Mouse (Mus musculus) embryonic stem cell, embryonic (primary cell): ENCODE results near the gene Fyn.

Source experiments
- CTCF ChIA-PET, 4 experiments: fragments of 300-600 bp in 2 of 4; fragments of 350-600 bp in 2 of 4; sonication (Branson Sonifier 250); formaldehyde crosslinking; loops; one replicate each; lab custom pipeline; 2022; ENCODE audit warnings: inconsistent platforms in 2 of 4; lab: Charles Lee
- POLR2A ChIA-PET, 4 experiments: fragments of 300-600 bp in 2 of 4; fragments of 350-600 bp in 2 of 4; sonication (Branson Sonifier 250); formaldehyde crosslinking; loops; one replicate each; lab custom pipeline; 2022; ENCODE audit warnings: antibody characterized with exemption in 4 of 4, inconsistent platforms in 1 of 4; lab: Charles Lee

Gene Fyn

GRCm38 (mm10) chr10:39471040-39471713 is 102.5 kb downstream of the Fyn start:
- POLR2A ChIA-PET, result interaction anchor here (0.6 to 1.2 kb wide), 10 partner anchors 9 to 671 kb away, joined by 3 to 5 read pairs (median 3); partner anchors contain the start of gene Rev3l (in 1 of the 4)
- CTCF ChIA-PET, result no interaction called here

GRCm38 (mm10) chr10:39471714-39472531 is 103.3 kb downstream of the Fyn start:
- ChIA-PET CTCF (interaction anchor here in 1 of 4 experiments (0.7 kb wide), 1 partner anchor 13 kb away, joined by 3 read pairs; no protein-coding TSS in a partner anchor), POLR2A (interaction anchor here in 2 of 4 experiments (0.6 to 1.2 kb wide), 4 partner anchors 10 to 209 kb away, joined by 3 to 5 read pairs (median 4); no protein-coding TSS in a partner anchor)

GRCm38 (mm10) chr10:39472923-39473322 is 104.3 kb downstream of the Fyn start:
- POLR2A ChIA-PET, result interaction anchor here in 1 of 4 experiments (1.3 kb wide), 1 partner anchor 10 kb away, joined by 5 read pairs; no protein-coding TSS in a partner anchor
- CTCF ChIA-PET, result no interaction called here

GRCm38 (mm10) chr10:39479361-39479760 is 110.7 kb downstream of the Fyn start:
- CTCF ChIA-PET, result no interaction called here

GRCm38 (mm10) chr10:39484382-39484826 is 115.7 kb downstream of the Fyn start:
- ChIA-PET CTCF (interaction anchor here in 1 of 4 experiments (0.6 kb wide), 1 partner anchor 40 kb away, joined by 5 read pairs; no protein-coding TSS in a partner anchor), POLR2A (interaction anchor here in 1 of 4 experiments (1.0 to 1.1 kb wide), 2 partner anchors 19 to 45 kb away, joined by 3 read pairs; no protein-coding TSS in a partner anchor)

More at GRCm38 (mm10) chr10:39479361-39479760, 110.7 kb downstream of the Fyn start:
- POLR2A ChIA-PET, result interaction anchor here in 1 of 4 experiments (2.0 kb wide), 1 partner anchor 21 kb away, joined by 4 read pairs; no protein-coding TSS in a partner anchor

GRCm38 (mm10) chr10:39484892-39485291 is 116.2 kb downstream of the Fyn start:
- CTCF ChIA-PET, result interaction anchor here in 1 of 4 experiments (0.6 kb wide), 2 partner anchors 13 to 40 kb away, joined by 3 to 5 read pairs; no protein-coding TSS in a partner anchor
- POLR2A ChIA-PET, result interaction anchor here in 1 of 4 experiments (1.0 to 1.1 kb wide), 2 partner anchors 19 to 45 kb away, joined by 3 read pairs; no protein-coding TSS in a partner anchor

GRCm38 (mm10) chr10:39485939-39486338 is 117.3 kb downstream of the Fyn start:
- CTCF ChIA-PET, result no interaction called here
- POLR2A ChIA-PET, result no interaction called here

- POLR2A ChIA-PET, result no interaction called here
- CTCF ChIA-PET, result no interaction called here
Measured at GRCm38 (mm10) chr10:39486501-39487450, 118.1 kb downstream of the Fyn start.

- ChIA-PET POLR2A (interaction anchor here in 3 of 4 experiments (1.1 to 1.9 kb wide), 3 partner anchors 11 to 16 kb away, joined by 3 to 6 read pairs (median 4); no protein-coding TSS in a partner anchor), CTCF (no interaction called here)
Measured at GRCm38 (mm10) chr10:39487740-39488415, 119.2 kb downstream of the Fyn start.

GRCm38 (mm10) chr10:39488542-39488941 is 119.9 kb downstream of the Fyn start:
- ChIA-PET POLR2A (interaction anchor here in 3 of 4 experiments (1.1 to 1.9 kb wide), 3 partner anchors 10 to 15 kb away, joined by 3 to 6 read pairs (median 4); no protein-coding TSS in a partner anchor), CTCF (no interaction called here)

- CTCF ChIA-PET, result no interaction called here
- POLR2A ChIA-PET, result interaction anchor here in 3 of 4 experiments (1.1 to 1.9 kb wide), 3 partner anchors 10 to 15 kb away, joined by 3 to 6 read pairs (median 4); no protein-coding TSS in a partner anchor
Measured at GRCm38 (mm10) chr10:39488956-39489355, 120.3 kb downstream of the Fyn start.

- CTCF ChIA-PET, result interaction anchor here in 2 of 4 experiments (0.8 to 1.1 kb wide), 2 partner anchors 250 to 320 kb away, joined by 3 to 6 read pairs; no protein-coding TSS in a partner anchor
Measured at GRCm38 (mm10) chr10:39490349-39491121, 121.9 kb downstream of the Fyn start.

GRCm38 (mm10) chr10:39492146-39492545 is 123.5 kb downstream of the Fyn start:
- ChIA-PET POLR2A (interaction anchor here in 1 of 4 experiments (0.6 to 2.8 kb wide), 2 partner anchors 12 to 39 kb away, joined by 4 to 11 read pairs; no protein-coding TSS in a partner anchor), CTCF (no interaction called here)

More at GRCm38 (mm10) chr10:39490349-39491121, 121.9 kb downstream of the Fyn start:
- POLR2A ChIA-PET, result interaction anchor here in 1 of 4 experiments (1.0 to 2.8 kb wide), 3 partner anchors 10 to 241 kb away, joined by 3 to 11 read pairs (median 4); no protein-coding TSS in a partner anchor

GRCm38 (mm10) chr10:39493007-39493406 is 124.4 kb downstream of the Fyn start:
- CTCF ChIA-PET, result no interaction called here
- POLR2A ChIA-PET, result interaction anchor here in 1 of 4 experiments (1.0 to 2.8 kb wide), 2 partner anchors 11 to 40 kb away, joined by 7 to 11 read pairs; no protein-coding TSS in a partner anchor

GRCm38 (mm10) chr10:39498641-39499040 is 130.0 kb downstream of the Fyn start:
- ChIA-PET POLR2A (interaction anchor here in 3 of 4 experiments (0.6 to 2.3 kb wide), 11 partner anchors 8 to 328 kb away, joined by 3 to 7 read pairs (median 4); no protein-coding TSS in a partner anchor), CTCF (interaction anchor here in 2 of 4 experiments (0.6 to 2.1 kb wide), 2 partner anchors 328 to 490 kb away, joined by 4 to 5 read pairs; no protein-coding TSS in a partner anchor)
